Mouse (Mus musculus) monocyte, adult 59 days (primary cell): ENCODE data around the gene 1110002E22Rik. TPM values are rescaled to one million over a fixed set of nuclear protein-coding genes. Genes with fewer than 3 reads are reported as not detected.

Source experiments
- total RNA-seq, 2 experiments: library from RNA; stranded (reverse); gene quantifications; one replicate each; pipeline ENCODE4 v1.2.4; 2023

Gene 1110002E22Rik
- not detected for total RNA-seq

DNA sequence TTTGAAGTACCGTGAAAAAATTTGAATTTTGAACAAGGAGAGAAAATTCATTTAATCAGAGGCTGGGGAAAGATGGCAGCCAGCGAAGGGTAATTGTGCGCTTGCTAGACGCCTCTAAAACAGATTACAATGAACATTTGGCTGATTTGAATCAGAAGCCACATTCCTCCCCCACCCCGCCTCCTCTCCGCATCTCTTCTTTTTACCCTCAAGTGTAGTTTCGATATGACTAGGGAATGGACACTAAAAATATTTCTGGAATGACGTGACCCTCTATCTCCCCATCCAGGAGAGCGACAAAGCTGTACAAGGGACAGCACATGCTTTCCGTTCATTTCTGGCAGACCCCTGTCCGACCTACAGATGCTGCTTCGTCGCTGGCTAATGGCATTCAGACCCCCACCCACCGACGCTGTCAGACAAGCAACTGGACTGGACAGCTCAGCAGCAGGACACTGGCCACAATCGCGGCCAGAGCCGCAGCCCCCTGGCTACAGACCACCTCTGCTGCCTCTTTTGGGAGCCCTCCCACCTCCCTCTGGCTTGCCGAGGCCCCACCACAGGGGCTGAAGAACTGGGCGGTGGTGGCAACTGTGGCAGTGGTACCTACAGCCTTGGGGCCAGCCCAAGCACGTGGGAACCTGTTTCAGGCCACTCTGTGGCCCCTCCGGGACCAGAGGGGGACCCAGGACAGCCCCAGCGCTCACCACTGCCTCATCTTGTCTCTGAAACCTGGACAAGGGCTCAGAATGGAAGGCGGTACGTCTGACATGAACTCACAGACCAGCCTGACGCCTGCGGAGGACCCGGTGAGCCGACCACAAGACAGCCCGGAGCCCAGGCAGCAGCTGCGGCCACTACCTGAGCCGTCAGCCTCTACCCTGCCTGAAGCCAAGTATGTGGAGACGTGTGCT is at the start of gene 1110002E22Rik:
Gene 1110002E22Rik (plus strand): TSS at position 321 of the 914 bp plus-strand sequence.

DNA sequence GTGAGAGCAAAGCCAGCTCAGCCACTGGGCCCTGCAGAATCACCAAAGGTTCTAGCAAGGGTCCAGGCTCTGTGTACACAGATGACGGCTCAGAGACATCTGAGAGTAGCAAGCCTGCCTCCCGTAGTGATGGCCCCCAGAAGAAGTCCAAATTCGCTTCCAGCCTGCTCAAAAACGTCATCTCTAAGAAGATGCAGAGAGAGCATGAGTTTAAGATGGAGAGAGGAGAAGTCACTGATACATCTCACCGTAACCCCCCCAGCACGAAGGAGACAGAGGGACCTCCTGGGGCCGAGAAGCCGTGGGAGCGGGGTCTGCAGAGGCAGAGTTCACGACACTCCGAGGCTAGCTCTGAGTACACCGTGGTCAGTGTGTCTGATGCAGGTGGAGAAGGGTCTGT is 2.4 kb downstream of the 1110002E22Rik start, which contains the start of gene Gm5105:
Gene Gm5105 (minus strand): TSS at position 101 of the 400 bp plus-strand sequence.

Other genes with a start within 250 kb of the 1110002E22Rik start
- 100 to 1,000 TPM; 351 to 420 TPM for gene H2afz, start 200.6 kb upstream of the 1110002E22Rik start, total RNA-seq
- 10 to 100 TPM; 34.4 to 36.4 TPM for gene Dnajb14, start 197.4 kb upstream of the 1110002E22Rik start, total RNA-seq
- gene Lamtor3, start 146.5 kb upstream of the 1110002E22Rik start, total RNA-seq = 10 to 100 TPM; 68.4 to 75.6 TPM
- 10 to 100 TPM; 73.9 to 82.8 TPM for gene Dapp1, start 83.5 kb upstream of the 1110002E22Rik start, total RNA-seq
- not detected for gene Gm5105, start 2.3 kb downstream of the 1110002E22Rik start, total RNA-seq
- gene Trmt10a, start 78.4 kb downstream of the 1110002E22Rik start, total RNA-seq = 1 to 10 TPM; 2.5 to 4.3 TPM
- 1 to 10 TPM in 1 of 2 experiments, under 1 TPM in 1; 0.85 to 1.1 TPM for gene Mttp, start 79.9 kb downstream of the 1110002E22Rik start, total RNA-seq
- not detected for gene 4930579F01Rik, start 128.8 kb downstream of the 1110002E22Rik start, total RNA-seq
- gene Adh7, start 152.7 kb downstream of the 1110002E22Rik start, total RNA-seq = not detected
- not detected for gene Adh1, start 195.9 kb downstream of the 1110002E22Rik start, total RNA-seq
- gene Adh6a, start 248.2 kb downstream of the 1110002E22Rik start, total RNA-seq = not detected